14 mouse cellular contexts compared by ENCODE assay signal in genomic region chr5:142073901-142074300, GRCm38 (mm10).
"Had no signal": no experiment of that assay in that cellular context is flagged by ENCODE, and none has a peak within 500 bp of the region (broad histone marks: within the 10 kb centered on the region; RNA-seq: fewer than 3 reads in every experiment).

No protein-coding gene starts in this region.

- ATAC-seq: midbrain, embryonic 15.5 days had no signal

- H3K4me3 ChIP-seq: kidney, embryonic 15.5 days; limb, embryonic 12.5 days; liver, embryonic 15.5 days; midbrain, embryonic 15.5 days; neural tube, embryonic 12.5 days had no signal

- H3K4me1 ChIP-seq: liver, embryonic 15.5 days; neural tube, embryonic 12.5 days had no signal

- H3K27ac ChIP-seq: kidney, embryonic 15.5 days; liver, embryonic 15.5 days; neural tube, embryonic 12.5 days had no signal

- DNase-seq: kidney, adult 2 months; kidney, postnatal 14 days; layer of hippocampus, adult 9-11 months; layer of hippocampus, postnatal 36 days; lung, adult 2 months; right cerebral cortex, postnatal 4 days; thymus, adult 2 months; thymus, postnatal 25 days had no signal

- H3K4me2 ChIP-seq: kidney, embryonic 15.5 days; limb, embryonic 12.5 days; liver, embryonic 11.5 days; liver, embryonic 15.5 days; midbrain, embryonic 15.5 days; neural tube, embryonic 12.5 days had no signal

- H3K9me3 ChIP-seq: liver, embryonic 15.5 days; midbrain, embryonic 15.5 days; neural tube, embryonic 12.5 days had no signal

- H3K27me3 ChIP-seq: kidney, embryonic 15.5 days; limb, embryonic 12.5 days; liver, embryonic 15.5 days; midbrain, embryonic 15.5 days; neural tube, embryonic 12.5 days had no signal

- H3K9ac ChIP-seq: kidney, embryonic 15.5 days; limb, embryonic 12.5 days; liver, embryonic 15.5 days; midbrain, embryonic 15.5 days; neural tube, embryonic 12.5 days had no signal

- H3K36me3 ChIP-seq: limb, embryonic 12.5 days; liver, embryonic 15.5 days; midbrain, embryonic 15.5 days; neural tube, embryonic 12.5 days had no signal
